Mouse (Mus musculus): ENCODE results near the gene Arhgap9. TPM values are rescaled to one million over a fixed set of nuclear protein-coding genes. Genes with fewer than 3 reads are reported as not detected.

Gene Arhgap9
- total and polyA plus RNA-seq, 3 experiments: 32.4 to 44.7 (median 33.7) TPM

DNA sequence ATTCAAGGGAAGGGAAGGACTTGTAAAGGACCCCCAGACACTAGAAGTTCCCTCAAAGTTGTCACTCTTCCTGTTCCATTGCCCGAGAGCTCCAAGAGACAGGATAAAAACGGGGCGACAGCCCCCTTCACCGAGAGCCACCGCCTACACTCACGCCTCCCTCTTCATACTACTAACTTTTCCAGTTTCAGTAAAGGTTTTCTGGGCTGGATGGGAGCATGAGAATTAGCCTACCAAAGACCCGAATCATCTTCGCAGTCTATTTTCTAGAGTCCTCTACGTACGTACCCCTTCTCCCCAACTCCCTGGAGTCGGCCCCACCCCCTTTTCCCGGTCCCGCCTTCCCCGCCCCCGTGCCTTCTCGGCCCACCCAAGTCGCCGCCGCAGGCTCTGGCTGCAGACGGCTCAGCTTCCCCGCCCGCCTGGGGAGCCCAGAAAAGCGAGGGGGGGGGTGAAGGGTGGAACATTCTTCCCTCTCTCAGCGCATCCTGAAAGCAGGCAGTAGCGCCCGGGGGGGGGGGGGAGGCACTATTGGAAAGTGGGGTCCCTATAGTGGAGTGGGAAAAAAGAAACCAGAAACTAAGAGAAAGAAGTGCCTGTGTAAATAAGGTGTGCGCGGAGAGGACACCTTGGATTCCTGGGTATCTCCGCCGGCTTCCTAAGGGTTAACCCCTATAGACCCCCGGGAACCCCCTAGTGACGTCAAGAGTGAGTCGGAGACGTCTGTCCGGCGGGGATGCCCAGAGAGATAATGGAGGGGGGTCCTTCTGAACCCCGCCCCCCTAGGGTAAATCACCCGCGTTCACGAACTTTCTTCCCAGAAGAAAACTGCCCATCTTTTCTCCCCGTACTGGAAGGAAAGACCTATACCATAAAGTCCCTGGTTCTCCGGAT is 18.2 kb downstream of the Arhgap9 start:
- dilution Hi-C loops (cut with MboI; ENCODE audit: extremely low pct_ligation_motif_present, extremely low pct_unique_long_range_greater_than_20kb, low sequenced_read_pairs): no loop called here

GRCm38 (mm10) chr10:127340577-127341359 is 19.0 kb downstream of the Arhgap9 start:
- peaks cover 8% of the 10 kb centered on the region for H3K9me3 ChIP-seq (replicated peaks; ENCODE audit: low read length)
- H3K9ac ChIP-seq (ENCODE audit: insufficient read depth, low read depth): no peak overlapping the region
- H3K36me3 ChIP-seq (replicated peaks in 1 of 2; ENCODE audit: control insufficient read depth in 1 of 2, insufficient read depth in 1 of 2, low read length in 1 of 2): no peaks in the 10 kb centered on the region
- in situ Hi-C loops (cut with MboI; ENCODE audit: low pct_ligation_motif_present, low pct_unique_long_range_greater_than_20kb, low sequenced_read_pairs) (no loop called here), dilution Hi-C loops (cut with MboI; ENCODE audit: extremely low pct_ligation_motif_present, extremely low pct_unique_long_range_greater_than_20kb, low sequenced_read_pairs) (no loop called here)
- H3K4me2 ChIP-seq (ENCODE audit: insufficient read depth, low read depth, poor library complexity, severe bottlenecking): peak overlapping the region; percentile 100
- TF ChIP-seq GABPA (IDR thresholded peaks at IDR 0.05; ENCODE audit: insufficient replicate concordance, low read depth, low read length) (no peak), ZNF384 (IDR thresholded peaks at IDR 0.05; ENCODE audit: low read depth, low read length) (no peak), MAZ (IDR thresholded peaks at IDR 0.05; ENCODE audit: low read depth, low read length) (no peak), UBTF (IDR thresholded peaks at IDR 0.05; ENCODE audit: low read depth, low read length) (no peak)
- H3K27ac ChIP-seq (ENCODE audit: insufficient read depth, low read depth): no peak overlapping the region
- peaks cover 42% of the 10 kb centered on the region for H3K27me3 ChIP-seq (replicated peaks)
- no peak for DNase-seq (ENCODE audit: extremely low read depth)
- H3K79me2 ChIP-seq (replicated peaks; ENCODE audit: control insufficient read depth, extremely low read depth, insufficient read depth, poor library complexity, severe bottlenecking): no peaks in the 10 kb centered on the region
- H3K4me3 ChIP-seq (replicated peaks in 1 of 3; ENCODE audit: low read depth in 2 of 3, low read length in 2 of 3, poor library complexity in 1 of 3): no peak overlapping the region
- peaks cover 0 to 31% of the 10 kb centered on the region in 2 experiments; a peak in 2 of 4 replicates for H3K4me1 ChIP-seq (ENCODE audit: control insufficient read depth in 1 of 2, insufficient read depth in 2 of 2)

More for the DNA sequence above, 18.2 kb downstream of the Arhgap9 start:
- H3K4me2 ChIP-seq (ENCODE audit: insufficient read depth, low read depth, poor library complexity, severe bottlenecking): peak overlapping the region; percentile 100
- no peak for TF ChIP-seq ELF1 (IDR thresholded peaks at IDR 0.05; ENCODE audit: low read depth, low read length)
- no peak for TF ChIP-seq NRF1 (IDR thresholded peaks at IDR 0.05; ENCODE audit: low read depth, low read length)
- no peak for TF ChIP-seq MAFK (IDR thresholded peaks at IDR 0.05; ENCODE audit: insufficient replicate concordance, low read length)
- no peak for TF ChIP-seq POLR2A (IDR thresholded peaks at IDR 0.05; ENCODE audit: low read depth, low read length)
- no peak for TF ChIP-seq CHD2 (IDR thresholded peaks at IDR 0.05; ENCODE audit: low read length)
- TF ChIP-seq EP300 (IDR thresholded peaks at IDR 0.05; ENCODE audit: low read length): no peak
- TF ChIP-seq JUND (conservative IDR thresholded peaks at IDR 0.05; ENCODE audit: low read depth, low read length): no peak
- no peak for TF ChIP-seq MAX (IDR thresholded peaks at IDR 0.05; ENCODE audit: low read length)
- TF ChIP-seq USF1 (IDR thresholded peaks at IDR 0.05; ENCODE audit: low read depth, low read length): no peak
- no peak for TF ChIP-seq SMC3 (IDR thresholded peaks at IDR 0.05; ENCODE audit: low read depth, low read length)
- no peak for TF ChIP-seq MAZ (IDR thresholded peaks at IDR 0.05; ENCODE audit: low read depth, low read length)
- no peak for TF ChIP-seq IRF4 (IDR thresholded peaks at IDR 0.05; ENCODE audit: low read depth, low read length)
- TF ChIP-seq RAD21 (IDR thresholded peaks at IDR 0.05; ENCODE audit: low read depth, low read length): no peak
- no peak for TF ChIP-seq MEF2A (IDR thresholded peaks at IDR 0.05; ENCODE audit: borderline replicate concordance, low read depth, low read length)
- TF ChIP-seq USF2 (conservative IDR thresholded peaks at IDR 0.05; ENCODE audit: low read depth, low read length): no peak
- no peak for TF ChIP-seq ZNF384 (IDR thresholded peaks at IDR 0.05; ENCODE audit: low read depth, low read length)
- H3K4me3 ChIP-seq (replicated peaks in 1 of 3; ENCODE audit: low read depth in 2 of 3, low read length in 2 of 3, poor library complexity in 1 of 3): peak overlapping the region; percentile 10 to 58 (median 20)
- H3K27me3 ChIP-seq (replicated peaks): peaks cover 38% of the 10 kb centered on the region
- in situ Hi-C loops (cut with MboI; ENCODE audit: low pct_ligation_motif_present, low pct_unique_long_range_greater_than_20kb, low sequenced_read_pairs): no loop called here
- H3K9ac ChIP-seq (ENCODE audit: insufficient read depth, low read depth): peak overlapping the region; percentile 46; the same call in 1 of the 2 replicates
- no peak overlapping the region for H3K27ac ChIP-seq (ENCODE audit: insufficient read depth, low read depth)
- H3K4me1 ChIP-seq (ENCODE audit: control insufficient read depth in 1 of 2, insufficient read depth in 2 of 2): peaks cover 0 to 31% of the 10 kb centered on the region in 2 experiments; a peak in 2 of 4 replicates
- no peak for DNase-seq (ENCODE audit: extremely low read depth)
- peaks cover 4% of the 10 kb centered on the region for H3K9me3 ChIP-seq (replicated peaks; ENCODE audit: low read length)
- no peaks in the 10 kb centered on the region for H3K36me3 ChIP-seq (replicated peaks in 1 of 2; ENCODE audit: control insufficient read depth in 1 of 2, insufficient read depth in 1 of 2, low read length in 1 of 2)
- no peaks in the 10 kb centered on the region for H3K79me2 ChIP-seq (replicated peaks; ENCODE audit: control insufficient read depth, extremely low read depth, insufficient read depth, poor library complexity, severe bottlenecking)

Data from CH12.LX (cell line).